28 mouse cellular contexts compared by ENCODE assay signal in the genomic region with DNA sequence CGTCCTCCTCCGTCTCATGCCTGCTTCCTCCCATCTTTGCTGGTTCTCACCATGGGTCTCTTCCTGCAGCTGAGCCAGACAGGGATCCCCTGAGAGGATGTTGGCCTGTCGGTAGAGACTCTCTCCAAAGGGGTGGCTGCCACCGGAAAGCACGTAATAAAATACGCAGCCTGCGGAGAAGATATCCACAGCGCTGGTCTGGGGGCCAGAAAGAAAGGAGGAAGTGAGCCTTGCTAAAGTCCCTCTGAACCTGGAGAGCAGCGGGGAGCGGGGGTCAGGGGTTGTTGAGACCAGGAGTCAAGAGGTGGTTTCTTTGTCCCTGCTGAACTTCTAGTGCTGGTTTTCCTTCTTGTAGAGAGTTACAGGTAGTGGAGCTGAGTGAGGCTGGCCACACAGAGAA. TPM values are rescaled to one million over a fixed set of nuclear protein-coding genes. Genes with fewer than 3 reads are reported as not detected.
DNase-seq lines count a peak whose midpoint lies in the region; ATAC-seq and TF ChIP-seq lines count a peak whose summit lies in the region.
"Had no signal": no experiment of that assay in that cellular context is flagged by ENCODE, and none has a peak within 500 bp of the region (broad histone marks: within the 10 kb centered on the region; RNA-seq: fewer than 3 reads in every experiment).

No protein-coding gene starts in this region.

- 0 out of 2 replicates have a peak, but pooled peaks have one; percentile 10 for ATAC-seq in intestine, embryonic 16.5 days
- no peak for ATAC-seq in intestine, postnatal 0 days
- peak; percentile 72 for ATAC-seq in common myeloid progenitor, adult 5-6 weeks (replicated peaks; ENCODE audit: low read depth, poor library complexity, severe bottlenecking)
- peak; percentile 43 to 56 for ATAC-seq in hematopoietic stem cell, adult 5-6 weeks (replicated peaks in 1 of 2; ENCODE audit: insufficient read depth in 1 of 2, low FRiP score in 2 of 2, low TSS enrichment in 1 of 2, low read depth in 1 of 2, poor library complexity in 2 of 2, severe bottlenecking in 2 of 2)
- no peak for ATAC-seq in lung, postnatal 0 days
- ATAC-seq: forebrain, embryonic 14.5 days; forebrain, embryonic 16.5 days had no signal

- no peak overlapping the region for H3K4me2 ChIP-seq in intestine, embryonic 16.5 days (ENCODE audit: low read depth, low read length)
- no peak overlapping the region for H3K4me2 ChIP-seq in intestine, postnatal 0 days (replicated peaks; ENCODE audit: low read depth)
- no peak overlapping the region for H3K4me2 ChIP-seq in lung, postnatal 0 days (replicated peaks; ENCODE audit: low read depth, low read length)
- H3K4me2 ChIP-seq: embryonic facial prominence, embryonic 13.5 days; embryonic facial prominence, embryonic 15.5 days; forebrain, embryonic 12.5 days had no signal

- TF ChIP-seq CTCF in intestine, postnatal 0 days (IDR thresholded peaks at IDR 0.05; ENCODE audit: low read depth), result no peak
- no peak for TF ChIP-seq CTCF in lung, postnatal 0 days (IDR thresholded peaks at IDR 0.05)

- no peaks in the 10 kb centered on the region for H3K9me3 ChIP-seq in intestine, embryonic 16.5 days (ENCODE audit: control insufficient read depth, low read length)
- no peaks in the 10 kb centered on the region for H3K9me3 ChIP-seq in intestine, postnatal 0 days (ENCODE audit: control insufficient read depth)
- H3K9me3 ChIP-seq in megakaryocyte, embryonic 14.5 days, result no peaks in the 10 kb centered on the region
- no peaks in the 10 kb centered on the region for H3K9me3 ChIP-seq in lung, postnatal 0 days (ENCODE audit: low read length)
- H3K9me3 ChIP-seq: embryonic facial prominence, embryonic 13.5 days; embryonic facial prominence, embryonic 15.5 days; forebrain, embryonic 10.5 days; forebrain, embryonic 12.5 days had no signal

- H3K27ac ChIP-seq in intestine, embryonic 16.5 days (ENCODE audit: low read length), result no peak overlapping the region
- no peak overlapping the region for H3K27ac ChIP-seq in intestine, postnatal 0 days (ENCODE audit: low read depth, low read length)
- no peak overlapping the region for H3K27ac ChIP-seq in lung, postnatal 0 days (ENCODE audit: low read length)
- H3K27ac ChIP-seq: embryonic facial prominence, embryonic 13.5 days; embryonic facial prominence, embryonic 15.5 days; forebrain, embryonic 10.5 days; forebrain, embryonic 12.5 days had no signal

- no peak for DNase-seq in adrenal gland, adult 8-10 months
- DNase-seq in lung, postnatal 0 days (ENCODE audit: low spot score), result no peak
- no peak for DNase-seq in left cerebral cortex, postnatal 10 days (ENCODE audit: extremely low spot score in 1 of 2, low spot score in 2 of 2)
- DNase-seq: adrenal gland, adult 2 months; adrenal gland, postnatal 14 days; adrenal gland, postnatal 36 days; B cell, adult 2 months; cerebellum, adult 11-12 months; cerebellum, adult 2 months; cerebellum, adult 9-10 months; cerebellum, postnatal 10 days; cerebellum, postnatal 25 days; embryo, embryonic 11 days had no signal

- H3K4me1 ChIP-seq in intestine, embryonic 16.5 days (ENCODE audit: control insufficient read depth, insufficient read depth, low read length), result no peaks in the 10 kb centered on the region
- H3K4me1 ChIP-seq in intestine, postnatal 0 days (replicated peaks; ENCODE audit: control insufficient read depth, insufficient read depth, low read length), result no peaks in the 10 kb centered on the region
- peaks cover 7% of the 10 kb centered on the region; the same call in 1 of the 2 replicates for H3K4me1 ChIP-seq in megakaryocyte, embryonic 14.5 days
- no peaks in the 10 kb centered on the region for H3K4me1 ChIP-seq in lung, postnatal 0 days (ENCODE audit: insufficient read depth, low read depth, low read length)
- H3K4me1 ChIP-seq: embryonic facial prominence, embryonic 13.5 days; embryonic facial prominence, embryonic 15.5 days; forebrain, embryonic 10.5 days; forebrain, embryonic 12.5 days had no signal

- no peak overlapping the region for H3K4me3 ChIP-seq in intestine, embryonic 16.5 days (ENCODE audit: low read length)
- H3K4me3 ChIP-seq in intestine, postnatal 0 days (ENCODE audit: low read depth, low read length), result no peak overlapping the region
- H3K4me3 ChIP-seq in megakaryocyte, embryonic 14.5 days (replicated peaks), result peak overlapping the region; percentile 47
- no peak overlapping the region for H3K4me3 ChIP-seq in lung, postnatal 0 days (ENCODE audit: low read depth, low read length)
- H3K4me3 ChIP-seq: embryonic facial prominence, embryonic 13.5 days; embryonic facial prominence, embryonic 15.5 days; erythroblast, embryonic 14.5 days; forebrain, embryonic 10.5 days; forebrain, embryonic 12.5 days had no signal

- 66% methylated on average over 10 of the region's 10 CpGs for WGBS in intestine, embryonic 16.5 days
- 70% methylated on average over 10 of the region's 10 CpGs for WGBS in intestine, postnatal 0 days
- 63% methylated on average over 10 of the region's 10 CpGs for WGBS in lung, postnatal 0 days

- H3K9ac ChIP-seq in intestine, embryonic 16.5 days (ENCODE audit: low read depth, low read length), result no peak overlapping the region
- no peak overlapping the region for H3K9ac ChIP-seq in intestine, postnatal 0 days (ENCODE audit: low read depth, low read length)
- no peak overlapping the region for H3K9ac ChIP-seq in lung, postnatal 0 days (replicated peaks; ENCODE audit: low read depth)
- H3K9ac ChIP-seq: embryonic facial prominence, embryonic 13.5 days; embryonic facial prominence, embryonic 15.5 days; forebrain, embryonic 12.5 days had no signal

- no peak for TF ChIP-seq EP300 in lung, postnatal 0 days (IDR thresholded peaks at IDR 0.05)

- peaks cover 25% of the 10 kb centered on the region for H3K36me3 ChIP-seq in intestine, embryonic 16.5 days (ENCODE audit: control insufficient read depth, insufficient read depth, low read length)
- peaks cover 36% of the 10 kb centered on the region for H3K36me3 ChIP-seq in intestine, postnatal 0 days (ENCODE audit: control insufficient read depth, insufficient read depth)
- peaks cover 48% of the 10 kb centered on the region for H3K36me3 ChIP-seq in megakaryocyte, embryonic 14.5 days (replicated peaks; ENCODE audit: low read length)
- peaks cover 12% of the 10 kb centered on the region; the same call in 1 of the 2 replicates for H3K36me3 ChIP-seq in lung, postnatal 0 days (ENCODE audit: insufficient read depth, low read length)

- H3K27me3 ChIP-seq in intestine, embryonic 16.5 days (replicated peaks; ENCODE audit: control insufficient read depth, insufficient read depth, low read length), result no peaks in the 10 kb centered on the region
- no peaks in the 10 kb centered on the region for H3K27me3 ChIP-seq in intestine, postnatal 0 days (replicated peaks; ENCODE audit: control insufficient read depth, insufficient read depth, low read length)
- H3K27me3 ChIP-seq in megakaryocyte, embryonic 14.5 days (replicated peaks), result peaks cover 23% of the 10 kb centered on the region
- no peaks in the 10 kb centered on the region for H3K27me3 ChIP-seq in lung, postnatal 0 days (replicated peaks; ENCODE audit: insufficient read depth, low read length)
- H3K27me3 ChIP-seq: embryonic facial prominence, embryonic 13.5 days; embryonic facial prominence, embryonic 15.5 days; forebrain, embryonic 12.5 days had no signal

- intact Hi-C loops in left cerebral cortex, postnatal 10 days (cut with DNase I), result no loop called here

RNA-seq across cellular contexts. Expression of gene Plk1, which starts 12.4 kb away (rescaled TPM):
- polyA plus RNA-seq in intestine, embryonic 16.5 days (2015; fragmentation: Nextera tagmentation; extraction: Ambion mirVana), result 103 and 117 TPM in 2 replicates
- 20.0 and 25.0 TPM in 2 replicates for polyA plus RNA-seq in intestine, postnatal 0 days (2015; fragmentation: Nextera tagmentation; extraction: Ambion mirVana)
- 39.9 and 67.0 TPM in 2 replicates for total RNA-seq in common myeloid progenitor, adult 5-6 weeks (2017)
- 26.5 and 43.2 TPM in 2 replicates for total RNA-seq in hematopoietic stem cell, adult 5-6 weeks (2017)
- polyA plus RNA-seq in megakaryocyte, embryonic 14.5 days (2012; ENCODE audit: insufficient read depth, low replicate concordance), result 87.6 and 90.5 TPM in 2 replicates
- 1 to 10 TPM; 2.1 to 3.1 (median 2.6) TPM for total RNA-seq in adrenal gland, adult 8-10 months (2022)
- 4.6 and 6.5 TPM in 2 replicates for polyA plus RNA-seq in lung, postnatal 0 days (2015; fragmentation: Nextera tagmentation; extraction: Ambion mirVana)
- 1 to 10 TPM; 3.1 to 4.0 TPM for total RNA-seq in left cerebral cortex, postnatal 10 days (2021)

RNA-seq across cellular contexts. Expression of gene Ern2, which starts 14.4 kb away (rescaled TPM):
- 8.5 and 9.4 TPM in 2 replicates for polyA plus RNA-seq in intestine, embryonic 16.5 days (2015; fragmentation: Nextera tagmentation; extraction: Ambion mirVana)
- polyA plus RNA-seq in intestine, postnatal 0 days (2015; fragmentation: Nextera tagmentation; extraction: Ambion mirVana), result 4.0 and 4.8 TPM in 2 replicates
- total RNA-seq in common myeloid progenitor, adult 5-6 weeks (2017), result not detected in 2 replicates
- total RNA-seq in hematopoietic stem cell, adult 5-6 weeks (2017), result not detected in 2 replicates
- not detected in 2 replicates for polyA plus RNA-seq in megakaryocyte, embryonic 14.5 days (2012; ENCODE audit: insufficient read depth, low replicate concordance)
- total RNA-seq in adrenal gland, adult 8-10 months (2022), result under 1 TPM; 0.15 to 0.43 (median 0.35) TPM
- 0.21 TPM in 2 replicates for polyA plus RNA-seq in lung, postnatal 0 days (2015; fragmentation: Nextera tagmentation; extraction: Ambion mirVana)
- total RNA-seq in left cerebral cortex, postnatal 10 days (2021), result 1 to 10 TPM in 1 of 2 experiments, under 1 TPM in 1; 0.92 to 1.1 TPM
- total RNA-seq: adrenal gland, postnatal 14 days; ES-E14; MEL had no signal
- polyA plus RNA-seq: embryonic facial prominence, embryonic 11.5 days; embryonic facial prominence, embryonic 13.5 days; embryonic facial prominence, embryonic 15.5 days; erythroblast, embryonic 14.5 days; forebrain, embryonic 10.5 days had no signal

RNA-seq across cellular contexts. Expression of gene Dctn5, which starts 38.8 kb away (rescaled TPM):
- polyA plus RNA-seq in intestine, embryonic 16.5 days (2015; fragmentation: Nextera tagmentation; extraction: Ambion mirVana), result 117 and 122 TPM in 2 replicates
- 59.4 and 64.7 TPM in 2 replicates for polyA plus RNA-seq in intestine, postnatal 0 days (2015; fragmentation: Nextera tagmentation; extraction: Ambion mirVana)
- total RNA-seq in common myeloid progenitor, adult 5-6 weeks (2017), result 54.0 and 55.2 TPM in 2 replicates
- total RNA-seq in hematopoietic stem cell, adult 5-6 weeks (2017), result 73.5 and 98.7 TPM in 2 replicates
- 4.5 and 7.6 TPM in 2 replicates for polyA plus RNA-seq in megakaryocyte, embryonic 14.5 days (2012; ENCODE audit: insufficient read depth, low replicate concordance)
- total RNA-seq in adrenal gland, adult 8-10 months (2022), result 10 to 100 TPM; 63.1 to 82.7 (median 76.1) TPM
- 72.9 and 79.2 TPM in 2 replicates for polyA plus RNA-seq in lung, postnatal 0 days (2015; fragmentation: Nextera tagmentation; extraction: Ambion mirVana)
- total RNA-seq in left cerebral cortex, postnatal 10 days (2021), result 100 to 1,000 TPM; 103 to 107 TPM

RNA-seq across cellular contexts. Expression of gene Palb2, which starts 38.8 kb away (rescaled TPM):
- polyA plus RNA-seq in intestine, embryonic 16.5 days (2015; fragmentation: Nextera tagmentation; extraction: Ambion mirVana), result 9.1 and 10.8 TPM in 2 replicates
- 3.9 and 4.5 TPM in 2 replicates for polyA plus RNA-seq in intestine, postnatal 0 days (2015; fragmentation: Nextera tagmentation; extraction: Ambion mirVana)
- 21.9 and 33.6 TPM in 2 replicates for total RNA-seq in common myeloid progenitor, adult 5-6 weeks (2017)
- total RNA-seq in hematopoietic stem cell, adult 5-6 weeks (2017), result 14.0 and 27.4 TPM in 2 replicates
- polyA plus RNA-seq in megakaryocyte, embryonic 14.5 days (2012; ENCODE audit: insufficient read depth, low replicate concordance), result 0.50 and 2.0 TPM in 2 replicates
- 1 to 10 TPM; 1.5 to 2.5 (median 2.1) TPM for total RNA-seq in adrenal gland, adult 8-10 months (2022)
- 2.6 and 2.9 TPM in 2 replicates for polyA plus RNA-seq in lung, postnatal 0 days (2015; fragmentation: Nextera tagmentation; extraction: Ambion mirVana)
- total RNA-seq in left cerebral cortex, postnatal 10 days (2021), result 1 to 10 TPM; 1.9 to 3.4 TPM

RNA-seq across cellular contexts. Expression of gene Chp2, which starts 47.7 kb away (rescaled TPM):
- polyA plus RNA-seq in intestine, embryonic 16.5 days (2015; fragmentation: Nextera tagmentation; extraction: Ambion mirVana), result 9.6 and 10.1 TPM in 2 replicates
- polyA plus RNA-seq in intestine, postnatal 0 days (2015; fragmentation: Nextera tagmentation; extraction: Ambion mirVana), result 54.5 and 60.2 TPM in 2 replicates
- total RNA-seq in common myeloid progenitor, adult 5-6 weeks (2017), result 0.24 TPM in 1 of 2 replicates, not detected in the other
- total RNA-seq in hematopoietic stem cell, adult 5-6 weeks (2017), result 0.88 TPM in 1 of 2 replicates, not detected in the other
- polyA plus RNA-seq in megakaryocyte, embryonic 14.5 days (2012; ENCODE audit: insufficient read depth, low replicate concordance), result not detected in 2 replicates
- total RNA-seq in adrenal gland, adult 8-10 months (2022), result 1 to 10 TPM; 1.2 to 4.5 (median 2.4) TPM
- 2.0 TPM in 2 replicates for polyA plus RNA-seq in lung, postnatal 0 days (2015; fragmentation: Nextera tagmentation; extraction: Ambion mirVana)
- total RNA-seq in left cerebral cortex, postnatal 10 days (2021), result 1 to 10 TPM; 2.5 to 3.6 TPM
- total RNA-seq: ES-E14, MEL had no signal
- polyA plus RNA-seq: embryonic facial prominence, embryonic 11.5 days; embryonic facial prominence, embryonic 13.5 days; erythroblast, embryonic 14.5 days; forebrain, embryonic 10.5 days had no signal

Comparison
In these comparisons a context has a peak if more than half of its experiments do, and no peak if none do; other contexts are left out.
1. ATAC-seq: peak in intestine, embryonic 16.5 days (single experiment), common myeloid progenitor, adult 5-6 weeks (single experiment) and hematopoietic stem cell, adult 5-6 weeks (2 of 2); none in intestine, postnatal 0 days (single experiment) and lung, postnatal 0 days (single experiment).